20 mouse cellular contexts compared by ENCODE assay signal in the genomic region with DNA sequence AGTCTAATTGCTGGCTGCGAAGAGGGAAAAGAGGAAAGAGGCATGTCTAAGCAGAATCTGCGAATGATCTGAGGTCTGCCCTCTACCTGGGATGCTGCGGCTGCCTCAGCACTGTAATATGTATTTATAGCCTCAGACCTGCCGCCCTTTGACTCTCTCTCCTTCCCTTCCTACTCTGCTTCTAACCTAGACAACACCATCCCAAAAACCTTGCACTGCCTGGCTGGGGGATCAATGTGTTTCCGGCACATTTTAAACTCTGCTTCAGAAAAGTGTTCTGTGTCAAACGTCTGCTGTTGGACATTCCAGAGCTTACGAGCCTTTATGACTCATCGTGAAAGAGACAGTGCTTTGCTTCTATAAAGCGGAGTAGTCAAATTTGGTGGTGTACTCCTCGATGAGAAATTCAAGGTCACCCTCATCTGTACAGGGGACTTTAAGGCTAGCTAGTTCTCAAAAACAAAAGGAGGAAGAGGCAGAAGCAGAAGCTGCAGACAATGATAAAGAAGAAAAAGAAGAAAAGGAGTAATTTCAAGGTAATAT.
DNase-seq lines count a peak whose midpoint lies in the region; ATAC-seq and TF ChIP-seq lines count a peak whose summit lies in the region.
"Had no signal": no experiment of that assay in that cellular context is flagged by ENCODE, and none has a peak within 500 bp of the region (broad histone marks: within the 10 kb centered on the region; RNA-seq: fewer than 3 reads in every experiment).

No protein-coding gene starts in this region.

- dilution Hi-C loops in CH12.LX (cut with MboI; ENCODE audit: extremely low pct_ligation_motif_present, extremely low pct_unique_long_range_greater_than_20kb, low sequenced_read_pairs), result no loop called here

- no peaks in the 10 kb centered on the region for H3K9me3 ChIP-seq in lung, postnatal 0 days (ENCODE audit: low read length)
- H3K9me3 ChIP-seq in CH12.LX (replicated peaks; ENCODE audit: low read length), result no peaks in the 10 kb centered on the region
- H3K9me3 ChIP-seq in intestine, embryonic 16.5 days (ENCODE audit: control insufficient read depth, low read length), result no peaks in the 10 kb centered on the region
- H3K9me3 ChIP-seq: embryonic facial prominence, embryonic 13.5 days; forebrain, embryonic 13.5 days; hindbrain, embryonic 10.5 days; limb, embryonic 12.5 days; neural tube, embryonic 12.5 days had no signal

- no peak; the same call in 1 of the 2 replicates for TF ChIP-seq RAD21 in CH12.LX (IDR thresholded peaks at IDR 0.05; ENCODE audit: low read depth, low read length)

- TF ChIP-seq POLR2A in CH12.LX (IDR thresholded peaks at IDR 0.05; ENCODE audit: low read depth, low read length), result no peak

- H3K79me2 ChIP-seq in CH12.LX (replicated peaks; ENCODE audit: control insufficient read depth, extremely low read depth, insufficient read depth, poor library complexity, severe bottlenecking), result no peaks in the 10 kb centered on the region

- no peak for TF ChIP-seq EP300 in lung, postnatal 0 days (IDR thresholded peaks at IDR 0.05)
- peak; percentile 76 for TF ChIP-seq EP300 in CH12.LX (IDR thresholded peaks at IDR 0.05; ENCODE audit: low read length)

- TF ChIP-seq CTCF in lung, postnatal 0 days (IDR thresholded peaks at IDR 0.05), result no peak
- no peak for TF ChIP-seq CTCF in CH12.LX (conservative IDR thresholded peaks at IDR 0.05 in 1 of 2, IDR thresholded peaks at IDR 0.05 in 1 of 2; ENCODE audit: low read depth in 2 of 2, low read length in 2 of 2)

- ATAC-seq in lung, postnatal 0 days, result peak; percentile 35; the same call in 1 of the 2 replicates
- peak; percentile 38; the same call in 1 of the 2 replicates for ATAC-seq in intestine, embryonic 16.5 days
- no peak for ATAC-seq in megakaryocyte, adult 5-6 weeks (ENCODE audit: poor library complexity, severe bottlenecking)
- ATAC-seq: hindbrain, embryonic 16.5 days; liver, postnatal 0 days had no signal

- peak; percentile 64 for DNase-seq in heart, adult 11 months
- DNase-seq in heart, postnatal 36 days, result no peak
- peak; percentile 36 for DNase-seq in lung, postnatal 0 days (ENCODE audit: low spot score)
- DNase-seq in lung, postnatal 14 days, result no peak
- peak; percentile 74 for DNase-seq in CH12.LX (ENCODE audit: extremely low read depth)
- DNase-seq: cerebellum, adult 2 months; cerebellum, postnatal 25 days; kidney, adult 18-20 months; liver, postnatal 0 days; thymus, postnatal 14 days had no signal

- no peak overlapping the region for H3K9ac ChIP-seq in lung, postnatal 0 days (replicated peaks; ENCODE audit: low read depth)
- no peak overlapping the region for H3K9ac ChIP-seq in CH12.LX (ENCODE audit: insufficient read depth, low read depth)
- H3K9ac ChIP-seq in intestine, embryonic 16.5 days (ENCODE audit: low read depth, low read length), result no peak overlapping the region
- H3K9ac ChIP-seq: embryonic facial prominence, embryonic 13.5 days; forebrain, embryonic 13.5 days; limb, embryonic 12.5 days; liver, postnatal 0 days; neural tube, embryonic 12.5 days had no signal

- H3K27ac ChIP-seq in lung, postnatal 0 days (ENCODE audit: low read length), result no peak overlapping the region
- H3K27ac ChIP-seq in CH12.LX (ENCODE audit: insufficient read depth, low read depth), result no peak overlapping the region
- peak overlapping the region; percentile 46; the same call in 1 of the 2 replicates for H3K27ac ChIP-seq in intestine, embryonic 16.5 days (ENCODE audit: low read length)
- H3K27ac ChIP-seq: embryonic facial prominence, embryonic 13.5 days; forebrain, embryonic 13.5 days; hindbrain, embryonic 10.5 days; limb, embryonic 12.5 days; neural tube, embryonic 12.5 days had no signal

- H3K27me3 ChIP-seq in lung, postnatal 0 days (replicated peaks; ENCODE audit: insufficient read depth, low read length), result no peaks in the 10 kb centered on the region
- H3K27me3 ChIP-seq in CH12.LX (replicated peaks), result no peaks in the 10 kb centered on the region
- no peaks in the 10 kb centered on the region for H3K27me3 ChIP-seq in intestine, embryonic 16.5 days (replicated peaks; ENCODE audit: control insufficient read depth, insufficient read depth, low read length)
- H3K27me3 ChIP-seq: embryonic facial prominence, embryonic 13.5 days; forebrain, embryonic 13.5 days; limb, embryonic 12.5 days; neural tube, embryonic 12.5 days had no signal

- no peaks in the 10 kb centered on the region for H3K36me3 ChIP-seq in lung, postnatal 0 days (ENCODE audit: insufficient read depth, low read length)
- no peaks in the 10 kb centered on the region for H3K36me3 ChIP-seq in CH12.LX (replicated peaks in 1 of 2; ENCODE audit: control insufficient read depth in 1 of 2, insufficient read depth in 1 of 2, low read length in 1 of 2)
- no peaks in the 10 kb centered on the region for H3K36me3 ChIP-seq in intestine, embryonic 16.5 days (ENCODE audit: control insufficient read depth, insufficient read depth, low read length)
- H3K36me3 ChIP-seq: embryonic facial prominence, embryonic 13.5 days; hindbrain, embryonic 10.5 days; limb, embryonic 12.5 days; neural tube, embryonic 12.5 days had no signal

- no peak overlapping the region for H3K4me2 ChIP-seq in lung, postnatal 0 days (replicated peaks; ENCODE audit: low read depth, low read length)
- H3K4me2 ChIP-seq in CH12.LX (ENCODE audit: insufficient read depth, low read depth, poor library complexity, severe bottlenecking), result peak overlapping the region; percentile 53
- no peak overlapping the region for H3K4me2 ChIP-seq in intestine, embryonic 16.5 days (ENCODE audit: low read depth, low read length)
- H3K4me2 ChIP-seq: embryonic facial prominence, embryonic 13.5 days; forebrain, embryonic 13.5 days; limb, embryonic 12.5 days; liver, embryonic 11.5 days; neural tube, embryonic 12.5 days had no signal

- H3K4me3 ChIP-seq in lung, postnatal 0 days (ENCODE audit: low read depth, low read length), result no peak overlapping the region
- no peak overlapping the region for H3K4me3 ChIP-seq in CH12.LX (replicated peaks in 1 of 3; ENCODE audit: low read depth in 2 of 3, low read length in 2 of 3, poor library complexity in 1 of 3)
- no peak overlapping the region for H3K4me3 ChIP-seq in intestine, embryonic 16.5 days (ENCODE audit: low read length)
- H3K4me3 ChIP-seq: embryonic facial prominence, embryonic 13.5 days; erythroblast, embryonic 14.5 days; forebrain, embryonic 13.5 days; hindbrain, embryonic 10.5 days; limb, embryonic 12.5 days; neural tube, embryonic 12.5 days had no signal

- intact Hi-C loops in heart, postnatal 36 days (cut with DNase I), result no loop called here

- in situ Hi-C loops in CH12.LX (cut with MboI; ENCODE audit: low pct_ligation_motif_present, low pct_unique_long_range_greater_than_20kb, low sequenced_read_pairs), result no loop called here

- no peaks in the 10 kb centered on the region for H3K4me1 ChIP-seq in lung, postnatal 0 days (ENCODE audit: insufficient read depth, low read depth, low read length)
- H3K4me1 ChIP-seq in CH12.LX (ENCODE audit: control insufficient read depth in 1 of 2, insufficient read depth in 2 of 2), result peaks cover 5 to 20% of the 10 kb centered on the region in 2 experiments
- H3K4me1 ChIP-seq in intestine, embryonic 16.5 days (ENCODE audit: control insufficient read depth, insufficient read depth, low read length), result peaks cover 5% of the 10 kb centered on the region; the same call in 1 of the 2 replicates
- H3K4me1 ChIP-seq: limb, embryonic 12.5 days; neural tube, embryonic 12.5 days had no signal

- WGBS in lung, postnatal 0 days, result 52% methylated on average over 10 of the region's 10 CpGs
- WGBS in intestine, embryonic 16.5 days, result 37% methylated on average over 10 of the region's 10 CpGs

TF ChIP-seq in CH12.LX, 34 proteins besides CTCF, POLR2A, EP300 and RAD21:
- TF ChIP-seq JUN (IDR thresholded peaks at IDR 0.05; ENCODE audit: insufficient read depth, low read depth, low read length) (peak; percentile 47), JUND (conservative IDR thresholded peaks at IDR 0.05; ENCODE audit: low read depth, low read length) (peak; percentile 60; the same call in 1 of the 2 replicates), BHLHE40 (IDR thresholded peaks at IDR 0.05; ENCODE audit: low read depth, low read length) (peak; percentile 56; the same call in 1 of the 2 replicates), MAFK (IDR thresholded peaks at IDR 0.05; ENCODE audit: insufficient replicate concordance, low read length) (0 out of 2 replicates have a peak, but pooled peaks have one; percentile 29), RCOR1 (conservative IDR thresholded peaks at IDR 0.05; ENCODE audit: low read depth, low read length) (0 out of 2 replicates have a peak, but pooled peaks have one; percentile 25), MAX (IDR thresholded peaks at IDR 0.05; ENCODE audit: low read length) (0 out of 2 replicates have a peak, but pooled peaks have one; percentile 21), CHD2 (IDR thresholded peaks at IDR 0.05; ENCODE audit: low read length) (0 out of 2 replicates have a peak, but pooled peaks have one; percentile 44), TBP (conservative IDR thresholded peaks at IDR 0.05; ENCODE audit: low read depth, low read length) (no peak), ELF1 (IDR thresholded peaks at IDR 0.05; ENCODE audit: low read depth, low read length) (0 out of 2 replicates have a peak, but pooled peaks have one; percentile 9), ZKSCAN1 (IDR thresholded peaks at IDR 0.05; ENCODE audit: borderline replicate concordance, low read depth, low read length) (no peak), CHD1 (IDR thresholded peaks at IDR 0.05; ENCODE audit: low read depth, low read length) (no peak), TCF12 (IDR thresholded peaks at IDR 0.05; ENCODE audit: low read depth, low read length) (0 out of 2 replicates have a peak, but pooled peaks have one; percentile 16), SMC3 (IDR thresholded peaks at IDR 0.05; ENCODE audit: low read depth, low read length) (no peak), ZMIZ1 (IDR thresholded peaks at IDR 0.05; ENCODE audit: low read depth, low read length) (peak; percentile 49; the same call in 1 of the 2 replicates), GABPA (IDR thresholded peaks at IDR 0.05; ENCODE audit: insufficient replicate concordance, low read depth, low read length) (no peak), ZC3H11A (IDR thresholded peaks at IDR 0.05; ENCODE audit: low read depth, low read length) (no peak), KAT2A (IDR thresholded peaks at IDR 0.05; ENCODE audit: insufficient replicate concordance, low read length) (no peak), ETS1 (conservative IDR thresholded peaks at IDR 0.05; ENCODE audit: low read depth, low read length) (peak; percentile 71), IRF4 (IDR thresholded peaks at IDR 0.05; ENCODE audit: low read depth, low read length) (peak; percentile 85), POLR2AphosphoS2 (IDR thresholded peaks at IDR 0.05; ENCODE audit: low read depth, low read length) (no peak)

Comparison
In these comparisons a context has a peak if more than half of its experiments do, and no peak if none do; other contexts are left out.
1. DNase-seq: peak in heart, adult 11 months (single experiment), lung, postnatal 0 days (single experiment) and CH12.LX (single experiment); none in heart, postnatal 36 days (0 of 2) and lung, postnatal 14 days (single experiment).